Mouse (Mus musculus) cerebellum, adult 2 months (tissue): Measurements from ENCODE around the gene 4930539E08Rik.

Source experiments
- CTCF ChIP-seq: fragments of 200-500 bp; IDR thresholded peaks from 2 replicates; pipeline ENCODE4 v1.5.1; 2011; ENCODE audit warnings: low read depth, mild to moderate bottlenecking, control low read depth, low read length, moderate library complexity, borderline replicate concordance; ENCODE audit not compliant: insufficient read depth
- POLR2A ChIP-seq: fragments of 200-500 bp; IDR thresholded peaks from 2 replicates; pipeline ENCODE4 v1.6.1; 2011; ENCODE audit warnings: low read length, control low read depth, borderline replicate concordance; ENCODE audit not compliant: insufficient read depth

GRCm38 (mm10) chr17:28858205-28858604 is 56.9 kb downstream of the 4930539E08Rik start, which contains the start of gene Pnpla1:
- no peak for TF ChIP-seq CTCF
- no peak for TF ChIP-seq POLR2A
